Mouse (Mus musculus) embryonic stem cell, embryonic (primary cell): ENCODE measurements around the gene Slc7a5.

Experiments used
- CTCF ChIA-PET, 4 experiments: fragments of 300-600 bp in 2 of 4; fragments of 350-600 bp in 2 of 4; sonication (Branson Sonifier 250); formaldehyde crosslinking; loops; one replicate each; lab custom pipeline; 2022; ENCODE audit warnings: inconsistent platforms in 2 of 4; lab: Charles Lee
- POLR2A ChIA-PET, 4 experiments: fragments of 300-600 bp in 2 of 4; fragments of 350-600 bp in 2 of 4; sonication (Branson Sonifier 250); formaldehyde crosslinking; loops; one replicate each; lab custom pipeline; 2022; ENCODE audit warnings: antibody characterized with exemption in 4 of 4, inconsistent platforms in 1 of 4; lab: Charles Lee

Gene Slc7a5

DNA sequence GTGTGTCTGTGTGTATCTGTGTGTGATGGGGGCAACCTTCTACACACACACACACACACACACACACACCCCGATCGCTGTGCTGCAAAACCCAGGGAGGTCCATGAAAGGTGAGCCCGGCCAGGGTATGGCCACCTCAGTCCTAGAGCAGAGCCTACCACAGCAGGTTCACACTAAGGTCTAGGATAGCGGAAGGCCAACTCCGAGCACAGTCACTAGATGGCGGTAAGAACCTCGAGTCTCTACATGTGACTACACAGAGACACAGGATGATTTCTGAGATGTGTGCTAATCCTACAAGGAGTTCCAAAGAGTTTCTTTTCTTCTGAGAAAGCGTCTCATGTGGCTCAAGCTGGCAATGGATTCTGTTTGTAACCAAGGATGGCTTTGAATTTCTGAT is 19.8 kb upstream of the Slc7a5 start:
- ChIA-PET CTCF (interaction anchor here (0.6 to 4.7 kb wide), 9 partner anchors 12 to 108 kb away, joined by 3 to 85 read pairs (median 6); partner anchors contain the start of gene Slc7a5 (in 1 of the 4)), POLR2A (interaction anchor here in 2 of 4 experiments (3.6 to 79.2 kb wide), 4 partner anchors 19 to 78 kb away, joined by 19 to 3941 read pairs (median 70); partner anchors contain the start of gene Slc7a5 (in 2 of the 2))

DNA sequence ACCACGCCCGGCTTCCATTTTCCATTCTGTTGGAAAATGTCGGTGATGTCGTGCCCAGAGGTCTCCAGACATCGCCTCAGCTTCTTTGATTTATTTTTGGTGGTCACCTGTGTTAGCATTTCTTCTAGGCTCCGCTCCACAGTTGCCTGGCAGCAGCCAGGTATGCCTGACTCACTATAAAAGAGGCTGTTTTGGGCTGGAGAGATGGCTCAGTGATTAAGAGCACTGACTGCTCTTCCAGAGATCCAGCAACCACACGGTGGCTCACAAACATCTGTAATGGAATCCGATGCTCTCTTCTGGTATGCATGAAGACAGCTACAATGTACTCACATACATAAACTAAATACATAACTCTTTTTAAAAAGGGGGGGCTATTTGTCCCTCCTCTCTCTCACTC is 18.8 kb upstream of the Slc7a5 start:
- ChIA-PET POLR2A (interaction anchor here (0.8 to 79.2 kb wide), 24 partner anchors 9 to 364 kb away, joined by 3 to 3941 read pairs (median 5); partner anchors contain the start of genes Banp (in 2 of the 4) and Slc7a5 (in 2 of the 4)), CTCF (interaction anchor here (0.6 to 4.7 kb wide), 66 partner anchors 9 to 1074 kb away, joined by 3 to 85 read pairs (median 4); partner anchors contain the start of gene Slc7a5 (in 1 of the 4))

DNA sequence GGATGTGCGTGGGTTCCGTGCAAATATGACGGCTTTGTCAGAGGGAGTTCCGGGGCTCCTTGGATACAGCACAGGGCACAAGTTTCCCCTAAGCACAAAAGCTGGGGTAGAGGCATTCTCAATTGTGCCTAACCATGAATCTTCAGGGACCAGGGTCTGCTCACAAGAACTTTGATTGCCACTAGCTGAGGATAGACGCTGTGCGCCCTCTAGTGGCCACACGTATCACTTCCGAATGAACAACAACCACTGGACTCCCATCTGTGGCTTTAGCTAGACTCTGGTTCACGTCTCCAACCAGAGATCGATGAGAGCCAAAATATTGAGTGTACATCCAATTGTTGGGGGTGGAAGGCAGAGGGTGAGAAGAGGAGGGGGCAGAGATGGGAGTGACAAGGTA is 18.1 kb upstream of the Slc7a5 start:
- POLR2A ChIA-PET = interaction anchor here (0.6 to 79.2 kb wide), 28 partner anchors 9 to 518 kb away, joined by 3 to 3941 read pairs (median 4); partner anchors contain the start of genes Banp (in 2 of the 4), Slc7a5 (in 2 of the 4) and Mvd (in 1 of the 4)
- CTCF ChIA-PET = interaction anchor here (0.5 to 4.7 kb wide), 77 partner anchors 9 to 1075 kb away, joined by 3 to 85 read pairs (median 4); partner anchors contain the start of gene Slc7a5 (in 1 of the 4)

DNA sequence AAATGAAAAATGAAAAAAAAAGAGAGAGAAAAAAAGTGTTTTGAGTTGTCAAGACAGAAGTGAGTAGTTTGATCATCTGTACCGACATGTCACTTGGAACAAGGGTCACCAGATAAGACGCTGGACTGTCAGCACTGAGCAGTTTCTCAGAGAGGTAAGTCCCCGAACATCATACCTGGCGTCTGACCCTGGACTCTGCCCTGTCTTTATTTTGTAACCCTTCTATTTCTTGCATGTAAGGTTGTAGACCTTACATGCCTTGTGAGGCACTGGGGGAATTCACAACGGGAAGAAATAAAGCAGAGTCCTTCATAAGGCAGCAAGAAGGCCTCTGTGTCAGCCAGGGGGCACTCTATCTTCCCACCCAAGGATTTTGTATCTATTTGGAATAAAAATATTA is 17.2 kb upstream of the Slc7a5 start:
- POLR2A ChIA-PET = interaction anchor here in 3 of 4 experiments (0.6 to 79.2 kb wide), 12 partner anchors 9 to 95 kb away, joined by 3 to 3941 read pairs (median 24); partner anchors contain the start of genes Banp (in 2 of the 3) and Slc7a5 (in 2 of the 3)
- CTCF ChIA-PET = interaction anchor here (1.0 to 4.7 kb wide), 16 partner anchors 10 to 345 kb away, joined by 3 to 85 read pairs (median 16); no protein-coding TSS in a partner anchor

DNA sequence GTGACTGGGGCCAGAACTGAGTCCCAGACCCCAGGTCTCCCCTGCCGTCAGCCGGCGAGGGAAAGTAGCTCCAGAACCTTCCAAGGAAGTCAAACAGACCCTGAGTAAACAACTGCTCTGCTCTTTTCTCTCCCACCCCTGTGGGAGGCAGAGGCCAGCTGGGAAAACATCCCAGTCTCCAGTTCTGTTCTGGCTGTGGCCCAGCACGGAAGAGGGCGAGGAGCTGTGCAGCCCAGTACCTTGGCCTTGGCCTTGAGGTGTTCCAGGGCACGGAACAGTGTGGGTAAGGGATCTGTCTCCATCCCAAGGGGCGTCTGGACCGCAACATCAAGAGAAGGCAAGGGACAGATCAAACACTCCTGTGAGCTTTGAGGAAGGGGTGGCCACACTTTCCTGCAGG is 14.6 kb upstream of the Slc7a5 start:
- POLR2A ChIA-PET = interaction anchor here in 3 of 4 experiments (0.9 to 79.2 kb wide), 11 partner anchors 10 to 332 kb away, joined by 3 to 3941 read pairs (median 7); partner anchors contain the start of genes Slc7a5 (in 2 of the 3) and Map1lc3b (in 1 of the 3)
- CTCF ChIA-PET = interaction anchor here in 3 of 4 experiments (0.6 to 3.9 kb wide), 4 partner anchors 12 to 1107 kb away, joined by 3 to 17 read pairs (median 5); no protein-coding TSS in a partner anchor

DNA sequence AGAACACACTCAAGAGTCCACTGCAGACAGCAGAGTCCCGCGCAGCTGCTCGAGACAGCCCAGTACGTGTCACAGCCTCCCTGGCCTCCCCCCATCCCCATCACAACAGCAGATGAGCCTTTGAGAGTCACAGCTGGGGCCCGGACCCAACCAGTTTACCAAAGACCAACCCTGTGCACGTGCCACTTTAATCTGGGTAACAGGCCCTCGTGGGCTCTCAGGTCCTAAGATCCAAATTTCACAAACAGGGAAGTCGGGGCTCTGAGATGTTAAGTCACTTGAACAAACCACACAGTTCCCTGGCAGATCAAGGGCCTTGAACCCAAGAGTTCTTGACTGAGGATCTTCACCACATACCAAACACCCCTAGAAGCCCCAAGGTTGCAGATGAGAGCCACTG is 14.1 kb upstream of the Slc7a5 start:
- CTCF ChIA-PET = interaction anchor here in 2 of 4 experiments (0.6 to 3.9 kb wide), 4 partner anchors 12 to 1107 kb away, joined by 3 to 17 read pairs (median 5); no protein-coding TSS in a partner anchor
- POLR2A ChIA-PET = interaction anchor here in 3 of 4 experiments (0.7 to 79.2 kb wide), 11 partner anchors 10 to 331 kb away, joined by 3 to 3941 read pairs (median 8); partner anchors contain the start of genes Slc7a5 (in 2 of the 3) and Map1lc3b (in 1 of the 3)

DNA sequence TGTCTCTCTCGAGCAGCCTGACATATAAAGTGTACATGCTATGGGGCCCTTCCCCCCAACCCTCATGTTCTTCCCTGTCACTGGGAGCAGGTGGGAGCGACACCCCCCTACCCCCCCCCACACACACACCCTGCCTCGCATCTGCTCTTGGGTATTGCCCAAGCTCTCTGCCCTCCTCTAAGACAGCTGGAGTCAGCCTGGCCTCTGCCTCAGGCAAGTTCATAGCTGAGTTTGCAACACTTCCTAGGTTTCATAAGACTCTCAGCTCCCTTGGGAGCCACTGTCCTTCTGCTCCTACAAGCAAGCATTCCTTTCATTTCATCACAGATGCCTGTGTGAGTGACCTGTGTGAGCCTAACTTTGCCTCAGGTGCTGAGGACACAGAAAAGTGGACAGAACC is 12.2 kb upstream of the Slc7a5 start:
- POLR2A ChIA-PET = interaction anchor here in 3 of 4 experiments (0.6 to 79.2 kb wide), 8 partner anchors 9 to 69 kb away, joined by 3 to 3941 read pairs (median 8); partner anchors contain the start of gene Slc7a5 (in 2 of the 3)
- CTCF ChIA-PET = interaction anchor here in 3 of 4 experiments (0.6 to 3.9 kb wide), 5 partner anchors 10 to 70 kb away, joined by 3 to 17 read pairs (median 4); no protein-coding TSS in a partner anchor

DNA sequence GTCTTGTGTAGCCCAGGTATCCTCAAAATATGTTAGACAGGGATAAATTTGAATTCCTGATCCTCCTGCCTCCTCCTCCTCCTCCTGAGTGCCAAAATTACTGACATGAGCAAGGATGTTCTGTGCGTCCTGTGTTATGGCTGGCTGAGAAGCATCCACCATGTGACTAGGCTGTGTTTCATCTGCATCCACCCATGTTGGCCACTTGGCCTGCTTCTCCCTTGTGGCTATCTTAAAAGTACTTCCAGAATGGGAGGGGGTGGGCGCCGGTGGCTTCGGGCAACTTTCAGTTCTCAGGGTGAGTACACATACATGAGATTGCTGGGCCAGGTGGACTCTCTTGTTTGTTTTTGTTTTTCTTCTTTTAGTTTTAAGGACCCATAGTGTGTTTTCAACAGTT is 11.7 kb upstream of the Slc7a5 start:
- ChIA-PET CTCF (interaction anchor here in 3 of 4 experiments (0.5 to 1.6 kb wide), 5 partner anchors 9 to 69 kb away, joined by 3 to 4 read pairs (median 3); no protein-coding TSS in a partner anchor), POLR2A (interaction anchor here in 3 of 4 experiments (0.9 to 79.2 kb wide), 10 partner anchors 10 to 69 kb away, joined by 3 to 3941 read pairs (median 5); partner anchors contain the start of gene Slc7a5 (in 2 of the 3))

DNA sequence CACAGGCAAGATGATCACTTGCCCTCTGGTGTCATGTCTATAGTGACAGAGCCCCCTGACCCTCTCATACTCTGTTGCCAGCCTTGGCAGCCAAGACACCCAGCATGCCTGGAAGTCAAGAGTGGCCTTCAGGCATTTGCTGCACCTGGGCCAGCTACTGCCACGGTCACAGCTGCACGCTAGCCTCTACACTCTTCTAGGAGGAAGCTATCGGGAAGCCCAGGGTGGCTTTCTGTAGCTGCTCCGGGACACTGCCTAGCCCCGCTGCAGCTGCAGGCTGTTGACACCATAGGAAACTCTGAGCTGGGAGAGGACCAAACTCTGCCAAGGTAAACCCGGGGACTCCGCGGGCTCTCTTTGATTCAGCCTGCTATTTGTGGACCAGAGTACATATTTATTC is 5.9 kb upstream of the Slc7a5 start:
- ChIA-PET CTCF (interaction anchor here in 3 of 4 experiments (1.0 to 1.8 kb wide), 3 partner anchors 12 to 64 kb away, joined by 4 to 7 read pairs (median 4); no protein-coding TSS in a partner anchor), POLR2A (interaction anchor here in 3 of 4 experiments (0.6 to 79.2 kb wide), 6 partner anchors 10 to 52 kb away, joined by 3 to 3941 read pairs (median 5); partner anchors contain the start of gene Slc7a5 (in 1 of the 3))

DNA sequence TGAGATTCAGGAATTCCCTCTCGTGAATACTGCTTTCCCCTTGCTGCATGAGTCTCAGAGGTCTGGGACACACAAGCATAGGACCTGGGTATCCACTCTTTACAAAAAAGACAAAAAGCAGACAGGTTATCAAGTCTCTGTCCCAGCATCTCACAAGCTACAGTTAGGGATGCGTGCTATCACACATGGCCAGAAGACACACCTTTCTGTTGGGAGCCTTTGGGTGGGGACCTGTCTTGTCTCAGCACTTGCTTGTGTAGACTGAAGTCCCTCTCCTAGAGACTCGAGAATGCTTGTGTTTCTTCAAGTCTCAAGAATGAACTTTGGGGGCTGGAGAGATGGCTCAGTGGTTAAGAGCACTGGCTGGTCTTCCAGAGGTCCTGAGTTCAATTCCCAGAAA is 5.3 kb upstream of the Slc7a5 start:
- POLR2A ChIA-PET = interaction anchor here in 3 of 4 experiments (0.5 to 79.2 kb wide), 7 partner anchors 11 to 788 kb away, joined by 3 to 3941 read pairs (median 10); partner anchors contain the start of gene Slc7a5 (in 1 of the 3)
- CTCF ChIA-PET = interaction anchor here (0.6 to 1.8 kb wide), 4 partner anchors 13 to 1441 kb away, joined by 3 to 7 read pairs (median 4); no protein-coding TSS in a partner anchor

DNA sequence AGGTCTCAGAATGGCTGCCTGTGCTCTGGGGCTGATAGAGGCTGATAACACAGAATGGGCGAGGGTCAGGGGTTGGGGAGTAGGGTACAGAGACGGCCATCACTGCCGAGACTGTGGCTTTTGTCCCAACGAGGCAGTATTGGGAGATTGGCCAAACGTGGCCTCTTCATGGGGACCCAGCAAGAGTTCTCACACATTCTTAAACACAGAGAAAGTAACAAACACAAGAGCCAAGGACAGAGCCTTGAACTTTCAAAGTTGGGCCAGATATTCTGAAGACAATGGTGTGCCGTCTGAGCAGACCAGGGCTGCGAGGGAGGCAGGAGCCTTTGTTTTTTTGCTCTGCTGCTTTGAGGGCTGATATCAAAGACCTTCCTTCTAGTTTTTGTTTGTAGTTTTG is 4.5 kb upstream of the Slc7a5 start:
- ChIA-PET POLR2A (interaction anchor here in 3 of 4 experiments (0.9 to 79.2 kb wide), 8 partner anchors 10 to 61 kb away, joined by 3 to 3941 read pairs (median 38); partner anchors contain the start of genes Car5a (in 1 of the 3) and Slc7a5 (in 1 of the 3)), CTCF (interaction anchor here (0.6 to 5.6 kb wide), 10 partner anchors 23 to 1440 kb away, joined by 3 to 151 read pairs (median 3); no protein-coding TSS in a partner anchor)

DNA sequence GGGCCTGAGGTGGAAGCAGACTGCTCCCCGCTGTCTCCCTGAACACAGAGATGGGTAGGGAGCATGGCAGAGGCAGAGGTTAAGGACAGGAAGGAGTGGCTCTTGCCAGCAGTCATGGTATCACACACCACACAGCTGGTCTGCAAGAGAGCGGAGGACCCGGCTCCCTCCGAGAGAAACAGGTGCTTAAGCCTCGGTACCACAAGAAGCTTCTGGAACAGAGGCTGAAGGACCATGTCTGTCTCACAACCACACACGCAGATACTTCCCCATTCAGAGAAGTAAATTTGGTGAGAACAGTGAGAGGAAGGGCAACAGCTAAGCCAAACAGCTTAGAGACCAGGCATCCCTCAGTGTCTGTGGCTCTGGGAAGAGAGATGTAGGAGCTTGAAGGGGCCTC is 3.9 kb upstream of the Slc7a5 start:
- POLR2A ChIA-PET = interaction anchor here in 3 of 4 experiments (0.5 to 79.2 kb wide), 10 partner anchors 10 to 61 kb away, joined by 3 to 3941 read pairs (median 8); partner anchors contain the start of genes Car5a (in 1 of the 3) and Slc7a5 (in 1 of the 3)

DNA sequence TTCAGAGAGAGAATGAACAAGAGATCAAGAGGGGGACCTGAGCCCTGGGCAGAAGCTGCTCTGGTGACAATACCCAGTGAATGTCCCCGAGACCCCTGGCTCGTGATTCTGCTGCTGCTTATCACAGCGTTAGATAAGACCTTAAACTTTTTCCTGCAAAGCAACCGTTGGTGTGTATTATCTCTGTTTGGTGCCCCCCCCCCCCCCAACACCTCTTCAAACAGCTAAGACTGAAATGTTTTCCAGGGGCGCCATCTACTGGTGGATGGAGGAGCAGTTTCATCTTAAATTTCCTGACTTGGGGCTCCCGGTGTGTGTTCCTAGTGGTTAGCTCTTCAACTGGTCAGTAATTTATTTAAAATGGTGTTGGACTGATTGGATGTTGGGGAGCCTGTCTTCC is 2.2 kb upstream of the Slc7a5 start:
- ChIA-PET CTCF (interaction anchor here (0.5 to 5.6 kb wide), 86 partner anchors 9 to 1373 kb away, joined by 3 to 151 read pairs (median 6); partner anchors contain the start of genes Car5a (in 1 of the 4), Klhdc4 (in 1 of the 4) and Snai3 (in 1 of the 4)), POLR2A (interaction anchor here (0.6 to 79.2 kb wide), 43 partner anchors 9 to 537 kb away, joined by 3 to 3941 read pairs (median 6); partner anchors contain the start of genes Car5a (in 1 of the 4), Klhdc4 (in 1 of the 4) and Slc7a5 (in 1 of the 4))

More for the DNA sequence above, 3.9 kb upstream of the Slc7a5 start:
- CTCF ChIA-PET = interaction anchor here (0.7 to 5.6 kb wide), 11 partner anchors 14 to 160 kb away, joined by 3 to 151 read pairs (median 3); no protein-coding TSS in a partner anchor

DNA sequence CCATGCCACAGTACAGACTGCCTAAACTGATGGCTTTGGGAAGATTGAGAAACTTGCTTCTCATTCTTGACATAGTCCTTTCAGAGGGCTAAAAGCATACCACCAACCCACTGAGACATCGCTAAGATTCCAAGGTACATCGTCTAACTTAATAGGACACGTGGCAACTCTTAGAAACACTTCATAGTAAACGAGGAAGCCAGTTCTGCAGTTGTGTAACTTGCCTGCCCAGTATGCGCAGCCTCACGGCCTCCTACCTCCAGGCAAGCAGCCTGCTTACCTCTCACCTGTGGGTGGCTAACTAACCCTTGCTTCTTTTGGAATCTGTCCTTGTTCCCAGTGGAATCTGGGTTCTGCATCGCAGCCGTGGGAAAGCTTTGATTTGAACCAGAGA is 1.7 kb upstream of the Slc7a5 start:
- ChIA-PET CTCF (interaction anchor here (0.7 to 5.6 kb wide), 58 partner anchors 9 to 360 kb away, joined by 3 to 151 read pairs (median 6); partner anchors contain the start of genes Car5a (in 1 of the 4) and Klhdc4 (in 1 of the 4)), POLR2A (interaction anchor here (0.6 to 79.2 kb wide), 33 partner anchors 9 to 534 kb away, joined by 3 to 3941 read pairs (median 7); partner anchors contain the start of genes Banp (in 1 of the 4), Car5a (in 1 of the 4), Klhdc4 (in 1 of the 4) and Mvd (in 1 of the 4))

DNA sequence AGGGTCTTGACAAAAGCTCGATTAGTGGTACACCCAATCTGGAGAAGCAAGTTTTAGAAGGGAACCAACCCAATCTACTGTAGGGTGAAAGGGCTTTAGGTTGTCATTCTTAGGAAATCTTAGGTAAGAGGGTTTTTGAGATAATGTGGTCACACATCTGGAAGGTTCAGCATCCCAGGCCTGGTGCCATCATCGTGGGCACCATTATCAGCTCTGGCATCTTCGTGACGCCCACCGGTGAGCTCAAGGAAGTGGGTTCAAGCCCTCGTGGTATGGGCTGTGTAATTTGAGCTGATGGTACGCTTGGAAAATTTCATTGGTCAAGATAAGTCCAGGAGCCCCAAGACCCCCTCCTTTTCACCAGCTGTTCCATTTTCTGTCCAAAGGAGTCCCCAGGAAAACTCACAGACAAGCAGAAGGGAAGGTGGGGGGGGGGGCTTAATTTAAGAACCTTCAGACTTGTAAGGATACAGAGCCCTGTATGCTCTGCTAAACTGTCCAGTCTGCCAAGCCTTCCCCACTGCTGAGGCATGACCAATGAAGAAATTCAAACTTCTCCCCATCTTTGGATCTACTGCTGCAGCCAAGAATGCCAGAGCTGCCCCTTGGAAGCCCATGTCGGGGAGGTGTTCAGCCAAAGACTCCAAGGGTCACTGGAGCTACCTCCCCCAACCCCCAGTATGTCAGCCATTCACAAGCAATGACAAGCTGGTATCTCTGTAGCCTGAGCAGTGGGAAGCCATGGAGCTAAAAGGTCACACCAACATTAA is 1.1 kb upstream of the Slc7a5 start:
- CTCF ChIA-PET = interaction anchor here (0.6 to 5.6 kb wide), 42 partner anchors 9 to 1388 kb away, joined by 3 to 151 read pairs (median 6); no protein-coding TSS in a partner anchor

More for the DNA sequence above, 1.1 kb upstream of the Slc7a5 start:
- POLR2A ChIA-PET = interaction anchor here (0.6 to 79.2 kb wide), 40 partner anchors 8 to 534 kb away, joined by 3 to 3941 read pairs (median 6); partner anchors contain the start of genes Banp (in 1 of the 4), Car5a (in 1 of the 4), Klhdc4 (in 1 of the 4) and Mvd (in 1 of the 4)
